Mouse (Mus musculus): ENCODE data around the gene Nckap1.

DNA sequence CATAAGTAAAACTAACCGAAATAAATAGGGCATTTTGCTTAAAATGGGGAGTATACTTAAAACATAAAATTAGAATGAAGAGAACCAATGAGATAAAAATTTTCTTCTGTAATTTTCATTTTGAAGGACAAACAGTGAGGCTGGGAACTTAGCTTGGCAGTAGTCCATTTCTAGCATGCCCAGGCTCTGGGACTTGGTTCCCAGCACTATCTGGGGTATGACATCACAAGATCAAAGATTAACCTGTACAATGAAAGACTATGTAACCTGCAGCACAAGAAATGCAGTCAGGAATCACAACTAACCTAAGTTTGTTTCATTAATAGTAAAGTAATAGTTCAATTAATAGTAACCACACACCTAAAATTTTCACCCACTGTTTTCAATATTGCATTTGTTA is 3.9 kb downstream of the Nckap1 start:
- TF ChIP-seq EP300 (IDR thresholded peaks at IDR 0.05), result no peak
- TF ChIP-seq CTCF (IDR thresholded peaks at IDR 0.05), result no peak

Measured in lung, postnatal 0 days (tissue).